Mouse (Mus musculus): ENCODE measurements around the gene Cd47.

Gene Cd47

DNA sequence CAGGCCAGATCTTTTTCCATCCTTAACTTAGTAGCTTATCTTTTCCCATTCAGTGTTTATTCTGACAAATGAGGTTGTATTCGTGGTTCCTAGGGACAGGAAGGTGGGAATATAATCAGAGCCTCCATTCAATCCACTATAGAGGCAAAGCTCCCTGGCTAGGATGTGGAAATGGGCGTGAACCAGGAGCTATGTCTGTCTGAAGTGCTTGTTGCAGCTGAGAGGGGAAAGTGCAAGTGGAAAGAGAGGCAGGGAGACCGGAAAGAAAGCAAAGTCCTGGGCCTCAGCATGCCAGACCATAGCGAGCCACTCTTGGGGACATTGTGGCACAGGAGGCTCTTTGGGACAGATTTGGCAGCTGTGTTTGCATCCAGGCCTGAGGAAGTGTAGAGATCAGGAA lies 94.3 kb downstream of the Cd47 start:
- in situ Hi-C loops (cut with MboI; ENCODE audit: unreplicated experiment in 2 of 2): loop anchor here (25.0 kb wide), 3 partner anchors 232 to 907 kb away; partner anchors contain the start of genes Cip2a (in 1 of the 2) and Dzip3 (in 1 of the 2)

DNA sequence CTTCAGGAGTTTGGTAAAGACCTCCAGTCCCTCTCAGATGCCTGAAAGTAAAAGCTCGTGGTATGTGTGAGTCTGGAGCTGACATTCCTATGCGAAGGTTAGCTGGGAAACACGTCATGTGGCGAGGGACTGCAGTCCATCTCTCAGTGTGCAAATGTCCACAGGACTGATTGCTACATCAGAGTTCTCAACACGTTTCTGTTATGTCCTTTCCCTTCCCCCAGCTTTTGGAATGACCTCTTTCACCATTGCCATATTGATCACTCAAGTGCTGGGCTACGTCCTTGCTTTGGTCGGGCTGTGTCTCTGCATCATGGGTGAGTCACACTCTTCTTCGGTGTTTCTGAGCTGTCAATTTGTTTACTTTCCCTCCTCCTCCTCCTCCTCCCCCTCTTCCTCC lies 95.8 kb downstream of the Cd47 start:
- in situ Hi-C loops (cut with MboI; ENCODE audit: unreplicated experiment in 2 of 2): loop anchor here (25.0 kb wide), 3 partner anchors 234 to 909 kb away; partner anchors contain the start of genes Cip2a (in 1 of the 2) and Dzip3 (in 1 of the 2)

DNA sequence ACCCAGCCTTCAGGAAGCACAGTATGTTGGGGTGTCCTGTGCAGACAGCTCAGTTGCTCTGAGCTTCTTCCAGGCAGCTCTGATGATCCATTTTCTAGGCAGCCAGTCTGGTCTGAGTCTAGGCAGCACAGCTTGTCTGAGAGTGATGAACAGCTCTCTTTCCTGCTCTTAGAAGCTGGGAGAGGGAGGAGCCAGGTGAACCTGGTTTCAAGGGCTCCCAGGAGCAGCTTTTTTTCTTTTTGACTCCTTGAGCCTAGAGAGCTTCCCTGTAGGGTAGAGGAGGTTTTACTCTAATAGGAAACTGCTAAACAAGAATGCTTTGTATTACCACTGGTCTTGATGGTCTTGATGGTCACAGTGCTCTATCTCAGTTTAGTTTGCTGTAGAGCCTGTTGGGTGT lies 101.1 kb downstream of the Cd47 start:
- in situ Hi-C loops (cut with MboI; ENCODE audit: unreplicated experiment in 2 of 2): loop anchor here in 1 of 2 experiments (25.0 kb wide), 1 partner anchor 836 kb away; no protein-coding TSS in a partner anchor

DNA sequence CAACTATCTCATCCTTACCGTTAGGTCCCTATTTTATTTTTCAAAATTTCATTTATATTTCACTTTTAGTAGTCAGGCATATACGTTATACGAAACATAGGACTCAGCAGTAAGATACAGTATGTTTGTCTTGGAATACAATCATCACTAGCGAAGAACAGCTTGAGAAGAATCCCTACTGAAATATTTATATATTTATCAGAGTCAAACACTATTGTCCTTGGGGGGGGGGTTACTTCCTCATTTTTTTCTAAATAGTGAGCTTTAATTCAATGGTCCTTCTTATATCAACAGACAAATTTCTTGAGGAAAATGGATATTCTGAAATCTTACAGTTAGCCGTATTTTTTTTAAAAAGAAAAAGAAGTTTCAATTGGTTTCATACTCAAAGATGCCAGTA lies 101.8 kb downstream of the Cd47 start:
- in situ Hi-C loops (cut with MboI; ENCODE audit: unreplicated experiment in 2 of 2): loop anchor here in 1 of 2 experiments (25.0 kb wide), 1 partner anchor 835 kb away; no protein-coding TSS in a partner anchor

DNA sequence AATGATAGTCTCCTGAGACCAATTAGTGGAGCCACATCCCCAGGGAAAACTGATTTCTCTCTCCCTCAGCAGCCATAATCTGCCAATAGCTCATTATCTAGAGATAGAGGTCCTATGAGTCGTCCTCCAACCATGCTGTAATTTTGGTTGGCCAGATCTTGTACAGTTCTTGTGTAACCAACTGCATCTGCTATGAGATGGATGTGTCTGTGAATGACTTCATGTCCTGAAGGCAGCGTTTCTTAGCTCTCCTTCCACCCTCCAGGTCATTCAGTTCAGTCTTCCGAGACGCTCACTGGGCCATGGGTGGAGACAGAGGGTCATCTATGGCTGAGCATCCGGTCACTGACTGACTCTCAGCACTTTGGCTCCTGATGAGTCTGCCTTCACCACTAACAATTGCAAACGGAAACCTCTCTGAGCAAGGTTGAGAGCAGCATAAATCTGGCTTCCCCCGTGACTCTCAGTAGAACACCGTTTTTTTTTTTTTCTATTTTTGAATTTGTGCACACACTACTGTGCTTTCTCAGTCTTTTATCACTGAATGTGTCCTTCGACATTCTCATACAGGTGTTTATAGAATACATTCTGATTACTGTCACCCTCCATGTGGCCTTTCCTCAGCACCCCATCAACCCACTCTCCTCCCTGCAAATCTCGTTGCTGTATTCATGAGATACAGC lies 104.1 kb downstream of the Cd47 start:
- in situ Hi-C loops (cut with MboI; ENCODE audit: unreplicated experiment in 2 of 2): loop anchor here in 1 of 2 experiments (25.0 kb wide), 1 partner anchor 833 kb away; no protein-coding TSS in a partner anchor

DNA sequence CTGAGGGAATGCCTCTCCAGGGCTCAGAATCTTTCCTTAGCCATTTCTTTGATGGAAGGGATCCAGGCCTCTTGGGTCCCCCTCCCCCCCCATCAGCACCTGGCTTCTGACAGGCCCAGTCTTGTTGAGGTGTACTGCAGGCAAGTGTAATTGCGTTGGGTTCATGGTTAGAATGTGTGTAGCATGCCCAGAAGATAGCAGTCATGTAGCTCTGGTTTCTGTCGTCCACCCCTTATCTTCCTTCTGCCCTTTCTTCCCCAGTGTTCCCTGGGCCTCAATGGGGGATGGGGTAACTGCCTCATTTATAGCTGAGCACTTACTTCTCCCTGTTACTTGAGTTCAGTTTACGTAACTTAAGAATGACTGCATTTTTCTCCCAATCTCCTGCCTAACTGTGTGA lies 104.7 kb downstream of the Cd47 start:
- in situ Hi-C loops (cut with MboI; ENCODE audit: unreplicated experiment in 2 of 2): loop anchor here in 1 of 2 experiments (25.0 kb wide), 1 partner anchor 832 kb away; no protein-coding TSS in a partner anchor

DNA sequence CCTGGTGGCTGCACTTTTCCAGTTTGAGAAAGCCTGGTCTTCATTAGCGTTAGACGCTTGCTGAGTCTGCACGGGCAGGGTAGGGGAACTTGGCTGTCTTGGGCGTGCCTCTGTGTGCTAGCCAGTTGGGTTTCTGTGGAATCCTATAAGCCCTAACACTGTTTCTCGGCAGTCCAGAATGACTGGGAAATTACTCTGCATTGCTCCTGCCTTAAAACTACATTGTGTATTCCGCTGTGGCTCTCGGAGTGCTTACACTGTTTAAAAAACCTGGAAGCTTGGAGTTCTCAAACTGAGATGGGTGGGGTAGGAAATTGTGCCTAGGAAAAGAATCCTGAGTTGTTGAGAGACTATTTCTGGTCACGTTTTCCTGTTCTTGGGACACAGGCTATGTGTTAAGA lies 105.3 kb downstream of the Cd47 start:
- in situ Hi-C loops (cut with MboI; ENCODE audit: unreplicated experiment in 2 of 2): loop anchor here in 1 of 2 experiments (25.0 kb wide), 1 partner anchor 832 kb away; no protein-coding TSS in a partner anchor

DNA sequence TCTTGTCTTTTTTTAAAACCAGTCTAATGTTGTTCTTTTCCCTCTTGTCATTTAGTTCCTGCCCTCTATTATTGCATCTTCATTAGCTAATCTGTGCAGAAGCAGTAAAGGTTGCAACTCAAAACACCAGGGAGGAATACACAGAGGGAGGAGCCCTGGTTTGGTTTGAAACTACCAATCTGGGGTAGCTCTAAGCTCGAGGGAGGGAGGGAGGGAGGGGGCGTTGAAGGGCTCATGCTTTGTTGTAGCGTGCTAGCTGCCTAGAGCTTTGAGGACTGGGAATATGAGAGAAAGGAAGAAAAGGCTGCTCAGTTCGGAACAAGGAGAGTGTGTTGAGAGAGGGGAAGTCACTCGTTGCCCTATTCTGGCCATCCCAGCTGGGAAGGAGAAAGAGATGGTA lies 105.7 kb downstream of the Cd47 start:
- in situ Hi-C loops (cut with MboI; ENCODE audit: unreplicated experiment in 2 of 2): loop anchor here in 1 of 2 experiments (25.0 kb wide), 1 partner anchor 831 kb away; no protein-coding TSS in a partner anchor

DNA sequence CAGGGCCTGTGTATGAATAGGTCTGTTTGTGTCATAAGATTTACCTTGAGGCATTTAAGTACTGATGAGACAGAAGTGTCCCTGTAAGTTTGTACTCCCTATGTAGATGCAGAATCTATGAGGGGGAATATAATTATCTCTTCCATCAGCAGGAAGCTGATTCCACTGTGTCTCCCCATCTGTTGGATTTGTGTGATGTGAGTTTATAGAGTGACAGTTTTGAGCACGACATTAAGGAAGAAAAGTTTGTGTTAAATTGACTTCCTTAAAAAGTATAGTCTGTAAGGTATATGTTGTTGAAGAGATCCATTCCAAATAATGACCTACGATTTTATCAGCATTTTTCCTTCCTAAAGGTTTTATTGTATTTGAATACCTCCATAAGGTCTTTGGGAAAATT lies 106.6 kb downstream of the Cd47 start:
- in situ Hi-C loops (cut with MboI; ENCODE audit: unreplicated experiment in 2 of 2): loop anchor here in 1 of 2 experiments (25.0 kb wide), 1 partner anchor 830 kb away; no protein-coding TSS in a partner anchor

DNA sequence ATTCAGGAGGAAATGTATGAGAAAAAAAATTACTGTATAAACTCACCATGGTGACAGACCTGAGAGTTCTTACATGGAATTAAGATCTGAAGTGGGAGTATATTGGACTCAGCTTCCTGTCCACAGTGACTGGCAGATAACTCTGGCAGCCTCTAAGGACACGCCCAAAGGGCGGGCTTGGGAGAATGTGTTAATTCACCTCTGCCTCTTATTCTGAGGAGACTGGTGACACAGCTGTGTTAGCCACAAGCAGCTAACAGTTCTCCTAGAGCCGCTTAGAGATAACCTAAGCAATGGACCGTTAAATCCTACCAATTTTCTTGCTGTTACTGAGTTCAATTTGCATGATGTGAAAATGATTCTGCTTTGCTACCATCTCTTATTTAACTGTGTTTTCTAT lies 107.0 kb downstream of the Cd47 start:
- in situ Hi-C loops (cut with MboI; ENCODE audit: unreplicated experiment in 2 of 2): loop anchor here in 1 of 2 experiments (25.0 kb wide), 1 partner anchor 830 kb away; no protein-coding TSS in a partner anchor

DNA sequence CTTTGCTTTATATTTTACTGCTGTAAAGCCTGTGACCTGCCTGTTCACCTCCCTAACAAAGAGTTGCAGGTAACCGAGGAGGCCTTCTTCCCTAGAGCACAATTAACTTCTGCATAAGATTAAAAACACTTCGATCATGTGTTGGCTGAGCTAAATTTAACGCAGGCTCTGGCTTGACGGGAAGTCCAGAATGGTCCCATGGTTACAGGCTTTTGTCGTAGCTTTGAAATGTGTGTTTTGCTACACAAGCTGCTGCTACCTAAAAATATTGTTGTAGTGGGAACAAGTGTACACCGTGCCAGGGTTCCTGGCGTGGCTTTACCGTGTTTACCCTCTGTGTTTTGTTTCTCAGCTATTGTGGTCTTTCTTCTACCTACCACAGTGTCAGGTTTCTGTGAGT lies 109.2 kb downstream of the Cd47 start:
- in situ Hi-C loops (cut with MboI; ENCODE audit: unreplicated experiment in 2 of 2): loop anchor here in 1 of 2 experiments (25.0 kb wide), 1 partner anchor 828 kb away; no protein-coding TSS in a partner anchor

DNA sequence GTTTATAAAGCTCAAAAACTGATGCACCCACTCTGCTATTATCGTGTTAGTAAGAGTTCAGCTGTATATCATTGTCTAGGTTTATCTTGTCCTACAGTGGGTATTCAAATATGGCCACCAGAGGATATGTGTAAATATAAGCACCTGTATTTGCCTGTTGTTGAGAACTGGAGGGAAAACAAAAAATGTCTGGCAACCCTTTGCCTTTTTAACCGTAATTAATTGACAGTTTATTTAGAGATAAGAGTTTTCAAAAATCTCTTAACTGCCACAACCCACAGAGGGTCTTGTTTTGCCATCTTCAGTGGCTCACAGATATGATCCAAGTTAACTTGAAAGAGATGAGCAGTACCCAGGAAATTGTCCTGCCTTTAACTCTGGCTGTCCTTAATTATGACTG lies 113.8 kb downstream of the Cd47 start:
- in situ Hi-C loops (cut with MboI; ENCODE audit: unreplicated experiment in 2 of 2): loop anchor here in 1 of 2 experiments (25.0 kb wide), 1 partner anchor 823 kb away; no protein-coding TSS in a partner anchor

DNA sequence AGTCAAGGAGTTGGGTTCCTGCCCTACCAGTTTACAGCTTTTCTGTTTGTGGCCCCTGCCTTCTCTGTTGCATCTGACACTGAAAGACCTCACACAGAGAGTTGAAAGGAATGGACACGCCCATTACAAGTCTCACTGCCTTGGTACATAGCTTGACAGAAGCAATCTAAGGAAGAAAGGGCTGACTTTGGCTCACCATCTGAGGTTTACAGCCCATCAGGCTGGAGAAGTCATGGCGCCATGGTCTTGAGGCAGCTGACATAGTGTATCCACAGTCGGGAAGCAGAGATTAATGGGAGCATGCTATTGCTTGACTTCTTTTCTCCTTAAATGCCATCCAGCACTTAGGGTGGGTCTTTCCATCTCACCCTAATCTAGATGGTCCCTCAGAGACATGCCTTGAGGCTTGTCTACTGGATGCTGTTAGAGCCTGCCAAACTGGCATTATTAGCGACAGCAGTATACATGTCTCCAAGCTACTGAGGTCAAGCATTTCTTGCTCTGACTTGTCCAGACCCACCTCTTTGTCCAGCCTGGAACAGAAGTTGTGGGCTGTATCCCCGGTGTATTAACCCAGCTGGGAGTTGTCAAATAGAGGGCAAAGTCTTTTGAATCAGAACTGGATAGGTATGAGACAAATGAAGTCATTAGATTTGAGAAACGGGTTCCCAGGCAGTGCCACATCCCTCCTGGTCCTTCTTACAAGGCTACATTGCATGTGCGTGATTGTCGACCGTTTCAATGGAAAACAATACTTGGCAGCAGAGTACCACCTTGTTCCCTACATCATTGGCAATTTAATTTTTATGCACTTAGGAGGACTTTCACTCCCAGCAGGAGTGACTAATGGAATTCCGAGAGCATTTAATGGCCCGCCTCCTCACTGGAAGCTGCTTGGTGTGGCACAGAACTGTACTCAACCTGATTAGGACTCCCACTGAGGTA lies 115.5 kb downstream of the Cd47 start:
- in situ Hi-C loops (cut with MboI; ENCODE audit: unreplicated experiment in 2 of 2): loop anchor here in 1 of 2 experiments (25.0 kb wide), 1 partner anchor 821 kb away; no protein-coding TSS in a partner anchor

DNA sequence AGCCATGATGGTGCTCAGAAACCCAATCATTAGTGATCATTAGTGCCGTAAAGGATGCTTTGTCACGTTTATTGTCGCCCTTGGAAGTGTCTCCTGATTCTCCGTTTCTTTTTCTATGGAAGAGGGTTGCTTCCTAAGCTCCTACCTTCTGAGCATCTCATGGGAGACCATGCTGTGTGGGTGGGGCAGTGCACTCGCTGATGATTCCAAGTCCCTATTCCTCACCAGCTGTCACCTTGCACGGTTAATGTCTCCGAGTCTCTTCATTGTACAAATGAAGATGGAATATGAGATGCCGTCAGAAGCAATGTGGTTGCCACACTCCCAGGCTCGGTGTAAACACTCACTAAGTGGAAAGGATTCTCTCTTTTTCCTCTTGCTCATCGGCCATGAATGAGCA lies 119.9 kb downstream of the Cd47 start:
- in situ Hi-C loops (cut with MboI; ENCODE audit: unreplicated experiment in 2 of 2): loop anchor here in 1 of 2 experiments (25.0 kb wide), 1 partner anchor 817 kb away; no protein-coding TSS in a partner anchor

DNA sequence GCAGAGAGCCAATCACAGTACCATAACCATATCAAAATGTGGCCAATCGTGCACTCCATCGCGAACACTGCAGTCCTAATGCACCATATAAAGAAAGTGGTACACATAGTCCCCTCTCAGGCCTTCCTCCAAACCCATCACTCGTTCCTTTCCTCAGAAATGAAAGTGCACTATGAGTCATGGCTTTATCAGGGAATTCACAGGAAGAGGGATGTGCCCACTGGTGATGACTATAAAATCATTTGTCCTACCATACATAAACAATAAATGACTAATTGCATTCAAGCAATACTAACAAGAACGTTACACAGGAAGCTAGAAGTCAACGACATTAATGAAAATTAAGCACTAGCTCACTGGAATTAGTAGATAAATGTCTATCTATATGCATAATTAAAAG lies 121.3 kb downstream of the Cd47 start:
- in situ Hi-C loops (cut with MboI; ENCODE audit: unreplicated experiment in 2 of 2): loop anchor here in 1 of 2 experiments (25.0 kb wide), 1 partner anchor 816 kb away; no protein-coding TSS in a partner anchor

DNA sequence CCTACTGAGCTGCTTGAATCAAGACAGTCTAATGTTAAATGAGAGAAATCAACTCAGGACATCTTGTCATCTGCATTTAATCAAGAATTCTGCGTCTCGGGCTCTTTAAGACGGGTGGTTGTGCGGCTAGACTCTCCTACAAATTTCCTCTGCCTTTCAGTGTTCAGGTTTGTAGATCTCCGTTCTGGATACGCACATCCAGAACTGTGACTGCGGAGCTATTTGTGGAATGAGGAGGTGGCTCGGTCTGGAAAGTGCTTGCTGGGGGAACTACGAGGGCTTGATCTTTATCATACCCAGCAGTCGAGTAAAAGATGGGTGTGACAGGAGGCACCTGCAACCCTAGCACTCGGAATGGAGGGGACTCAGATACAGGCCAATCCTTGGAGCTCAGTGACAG lies 121.8 kb downstream of the Cd47 start:
- in situ Hi-C loops (cut with MboI; ENCODE audit: unreplicated experiment in 2 of 2): loop anchor here in 1 of 2 experiments (25.0 kb wide), 1 partner anchor 815 kb away; no protein-coding TSS in a partner anchor

DNA sequence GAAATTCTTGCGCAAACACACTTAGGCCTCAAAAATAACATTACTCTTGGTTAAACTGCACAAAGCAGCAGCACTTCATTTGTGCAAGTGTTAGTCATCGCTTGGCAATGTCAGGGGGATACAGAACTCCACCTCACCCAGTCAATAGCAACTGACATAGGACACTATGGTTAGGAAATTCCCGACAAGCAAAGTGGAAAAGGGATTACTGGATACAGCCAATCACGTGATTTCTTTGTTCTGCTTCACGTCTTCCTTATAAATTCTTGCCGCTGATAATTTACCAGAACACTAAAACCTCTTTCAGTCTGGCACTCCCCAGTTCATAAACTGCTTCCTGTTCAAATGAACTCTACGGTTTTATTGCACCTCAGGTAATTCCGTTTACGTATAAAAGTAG lies 123.4 kb downstream of the Cd47 start:
- in situ Hi-C loops (cut with MboI; ENCODE audit: unreplicated experiment in 2 of 2): loop anchor here in 1 of 2 experiments (25.0 kb wide), 1 partner anchor 814 kb away; no protein-coding TSS in a partner anchor

DNA sequence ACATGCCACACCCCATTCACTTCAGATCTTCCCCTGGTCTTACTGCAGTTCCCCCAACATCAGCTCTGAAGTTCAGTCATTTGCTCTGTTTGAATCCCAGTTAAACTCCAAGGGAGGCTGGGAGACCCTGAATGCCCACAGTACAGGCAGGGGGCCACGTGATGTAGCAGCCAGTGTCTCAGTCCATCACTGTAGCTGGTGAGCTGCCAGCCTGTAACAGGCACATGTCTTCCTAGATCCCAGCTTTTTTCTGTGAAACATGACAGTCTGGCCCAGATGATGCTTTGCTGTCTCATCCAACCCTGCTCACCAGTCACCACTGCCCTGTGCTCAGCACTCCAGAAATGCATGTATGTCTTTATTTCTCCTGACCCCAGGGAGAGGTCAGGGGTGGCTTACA lies 124.6 kb downstream of the Cd47 start:
- in situ Hi-C loops (cut with MboI; ENCODE audit: unreplicated experiment in 2 of 2): loop anchor here in 1 of 2 experiments (25.0 kb wide), 1 partner anchor 812 kb away; no protein-coding TSS in a partner anchor

DNA sequence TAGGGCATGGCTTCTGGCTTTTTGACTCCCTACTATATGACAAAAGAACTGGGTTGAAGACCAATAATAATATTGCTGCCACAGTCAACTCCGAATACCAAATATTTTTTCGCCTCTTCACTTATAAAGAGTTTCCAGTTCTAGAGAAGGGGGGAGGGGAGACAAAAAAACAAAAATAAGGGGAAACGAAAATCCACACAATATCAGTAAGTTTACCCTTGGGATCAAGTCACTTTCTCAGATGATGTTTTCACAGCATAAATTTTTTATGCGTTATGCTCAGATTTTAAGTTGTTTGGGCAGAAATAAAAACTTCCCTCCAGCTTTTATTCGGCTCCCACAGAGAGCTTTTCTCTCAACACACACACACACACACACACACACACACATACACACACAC lies 132.9 kb downstream of the Cd47 start:
- in situ Hi-C loops (cut with MboI; ENCODE audit: unreplicated experiment in 2 of 2): no loop called here

DNA sequence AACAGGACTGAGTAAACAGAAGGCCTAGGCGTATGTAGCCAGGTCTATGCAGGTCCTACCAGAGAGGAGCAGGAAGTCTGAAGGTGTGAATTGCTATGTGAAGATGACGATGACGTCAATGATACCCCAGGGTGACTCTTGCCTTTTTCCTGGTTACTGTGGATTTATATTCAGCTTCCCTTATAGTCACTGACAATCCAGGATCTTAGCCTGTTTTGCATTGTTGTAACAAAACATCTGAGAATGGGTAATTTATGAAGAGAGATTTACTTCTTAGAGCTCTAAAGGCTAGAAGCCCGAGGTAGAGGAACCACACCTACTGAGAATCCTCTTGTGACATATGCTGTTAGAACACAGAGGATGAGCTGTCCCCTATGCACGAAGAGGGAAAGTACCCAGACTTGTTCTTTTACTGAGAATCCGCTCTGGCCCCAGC lies 135.7 kb downstream of the Cd47 start:
- in situ Hi-C loops (cut with MboI; ENCODE audit: unreplicated experiment in 2 of 2): no loop called here
